Mouse (Mus musculus): ENCODE data around the gene Edc3. TPM values are rescaled to one million over a fixed set of nuclear protein-coding genes. Genes with fewer than 3 reads are reported as not detected.

Gene Edc3
- total and polyA plus RNA-seq, 2 experiments from 2014 or later, result 3.7 to 10.6 TPM

DNA sequence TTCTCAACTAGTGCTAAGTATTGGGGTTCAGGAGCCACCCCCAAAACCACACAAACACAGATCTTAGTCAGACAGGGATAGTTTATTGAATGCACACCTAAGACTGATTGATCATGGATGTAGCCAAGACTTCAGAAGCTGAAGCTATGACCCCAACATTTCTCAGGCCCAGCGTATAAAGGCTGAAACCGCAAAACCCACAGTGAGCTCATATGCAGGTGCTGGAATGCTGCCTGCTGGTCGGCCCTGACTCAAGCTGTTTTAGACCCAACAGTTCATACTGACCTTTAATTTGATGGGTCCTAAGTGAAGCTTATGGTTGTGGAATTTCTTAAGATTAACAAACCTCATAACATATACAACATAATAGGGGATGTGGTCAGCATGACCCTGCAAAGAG, 74.3 kb downstream of the Edc3 start:
- Histone ChIP-seq H3K27ac (ENCODE audit: low read depth) (no peak overlapping the region), H3K9me3 (replicated peaks; ENCODE audit: control insufficient read depth, low read length) (no peaks in the 10 kb centered on the region), H3K36me3 (replicated peaks; ENCODE audit: control insufficient read depth, insufficient read depth, low read length) (no peaks in the 10 kb centered on the region), H3K27me3 (ENCODE audit: control insufficient read depth, insufficient read depth, low read length) (no peaks in the 10 kb centered on the region), H3K9ac (replicated peaks; ENCODE audit: low read depth, low read length) (no peak overlapping the region), H3K4me3 (ENCODE audit: low read depth, low read length) (no peak overlapping the region), H3K4me1 (ENCODE audit: control insufficient read depth, insufficient read depth) (peaks cover 5% of the 10 kb centered on the region; the same call in 1 of the 2 replicates), H3K4me2 (ENCODE audit: low read depth, low read length) (no peak overlapping the region)
- no peak for ATAC-seq (ENCODE audit: insufficient read depth, low read depth)
- 85% methylated on average over 3 of the region's 3 CpGs for WGBS
- TF ChIP-seq EP300 (IDR thresholded peaks at IDR 0.05; ENCODE audit: low read depth) (no peak), CTCF (IDR thresholded peaks at IDR 0.05; ENCODE audit: low read depth) (no peak)
- DNase-seq (ENCODE audit: low spot score), result no peak

DNA sequence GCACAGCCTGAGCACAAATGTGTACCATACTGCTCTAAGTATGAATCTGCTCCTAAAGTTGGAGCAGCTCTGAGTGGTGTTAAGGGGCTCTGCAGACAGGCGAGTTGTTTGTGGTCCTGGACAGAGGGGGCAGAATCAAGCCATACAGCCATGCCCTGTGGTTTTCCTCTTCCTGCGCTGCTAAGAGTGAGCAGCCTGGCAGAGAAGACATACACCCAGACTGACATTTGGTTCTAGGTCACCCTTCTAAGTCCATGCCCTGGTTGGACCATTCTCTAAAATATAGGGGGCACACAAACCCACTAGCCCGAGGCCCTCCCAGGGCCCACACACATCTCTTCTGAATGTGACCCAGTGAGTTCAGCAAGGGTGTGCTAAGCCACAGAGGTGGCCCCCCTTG, 81.4 kb downstream of the Edc3 start:
- TF ChIP-seq CTCF (IDR thresholded peaks at IDR 0.05; ENCODE audit: low read depth), result no peak
- TF ChIP-seq EP300 (IDR thresholded peaks at IDR 0.05; ENCODE audit: low read depth), result no peak
- Histone ChIP-seq H3K4me3 (ENCODE audit: low read depth, low read length) (no peak overlapping the region), H3K4me1 (ENCODE audit: control insufficient read depth, insufficient read depth) (no peaks in the 10 kb centered on the region), H3K9ac (replicated peaks; ENCODE audit: low read depth, low read length) (no peak overlapping the region; the same call in 1 of the 2 replicates), H3K9me3 (replicated peaks; ENCODE audit: control insufficient read depth, low read length) (no peaks in the 10 kb centered on the region), H3K27ac (ENCODE audit: low read depth) (no peak overlapping the region), H3K36me3 (replicated peaks; ENCODE audit: control insufficient read depth, insufficient read depth, low read length) (peaks cover 25% of the 10 kb centered on the region), H3K27me3 (ENCODE audit: control insufficient read depth, insufficient read depth, low read length) (no peaks in the 10 kb centered on the region), H3K4me2 (ENCODE audit: low read depth, low read length) (no peak overlapping the region)
- 74% methylated on average over 3 of the region's 3 CpGs for WGBS
- no peak for ATAC-seq (ENCODE audit: insufficient read depth, low read depth)
- no peak for DNase-seq (ENCODE audit: low spot score)

DNA sequence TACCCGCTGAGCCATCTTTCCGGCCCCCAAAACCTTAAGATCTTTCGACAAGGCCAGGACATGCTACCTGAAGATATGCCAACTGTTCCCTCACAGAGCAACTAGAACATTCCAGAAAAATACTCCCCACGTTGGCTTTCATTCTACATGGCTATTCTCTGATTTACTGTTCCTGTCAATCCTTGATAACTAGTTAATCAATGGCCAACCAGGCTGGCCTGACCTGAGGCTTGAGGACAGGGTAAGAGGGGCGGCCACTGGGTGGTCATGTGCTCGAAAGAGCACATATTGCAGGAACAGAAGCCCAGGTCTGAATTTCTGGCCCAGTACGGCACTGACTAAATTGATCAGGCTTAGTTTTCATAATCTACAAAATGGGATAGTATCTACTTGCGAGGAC, 89.1 kb downstream of the Edc3 start:
- peaks cover 18% of the 10 kb centered on the region for H3K4me1 ChIP-seq (ENCODE audit: control insufficient read depth, insufficient read depth)
- no peak for TF ChIP-seq CTCF (IDR thresholded peaks at IDR 0.05; ENCODE audit: low read depth)
- TF ChIP-seq EP300 (IDR thresholded peaks at IDR 0.05; ENCODE audit: low read depth), result no peak
- WGBS, result 94% methylated on average over 8 of the region's 8 CpGs
- no peak for ATAC-seq (ENCODE audit: insufficient read depth, low read depth)
- no peaks in the 10 kb centered on the region for H3K9me3 ChIP-seq (replicated peaks; ENCODE audit: control insufficient read depth, low read length)
- no peak for DNase-seq (ENCODE audit: low spot score)
- H3K27me3 ChIP-seq (ENCODE audit: control insufficient read depth, insufficient read depth, low read length), result no peaks in the 10 kb centered on the region
- no peak overlapping the region for H3K4me2 ChIP-seq (ENCODE audit: low read depth, low read length)
- peaks cover 45% of the 10 kb centered on the region for H3K36me3 ChIP-seq (replicated peaks; ENCODE audit: control insufficient read depth, insufficient read depth, low read length)
- H3K4me3 ChIP-seq (ENCODE audit: low read depth, low read length), result no peak overlapping the region
- no peak overlapping the region for H3K27ac ChIP-seq (ENCODE audit: low read depth)
- H3K9ac ChIP-seq (replicated peaks; ENCODE audit: low read depth, low read length), result no peak overlapping the region

- no peak overlapping the region; the same call in 1 of the 2 replicates for H3K4me2 ChIP-seq (ENCODE audit: low read depth, low read length)
- peak; percentile 58 for ATAC-seq (ENCODE audit: insufficient read depth, low read depth)
Observed at GRCm38 (mm10) chr9:57798725-57799253, 90.4 kb downstream of the Edc3 start.

GRCm38 (mm10) chr9:57800325-57800975, 92.1 kb downstream of the Edc3 start:
- Histone ChIP-seq H3K27ac (ENCODE audit: low read depth) (no peak overlapping the region), H3K9me3 (replicated peaks; ENCODE audit: control insufficient read depth, low read length) (no peaks in the 10 kb centered on the region), H3K4me1 (ENCODE audit: control insufficient read depth, insufficient read depth) (peaks cover 35% of the 10 kb centered on the region), H3K27me3 (ENCODE audit: control insufficient read depth, insufficient read depth, low read length) (no peaks in the 10 kb centered on the region), H3K9ac (replicated peaks; ENCODE audit: low read depth, low read length) (no peak overlapping the region), H3K4me3 (ENCODE audit: low read depth, low read length) (no peak overlapping the region), H3K4me2 (ENCODE audit: low read depth, low read length) (no peak overlapping the region), H3K36me3 (replicated peaks; ENCODE audit: control insufficient read depth, insufficient read depth, low read length) (peaks cover 25% of the 10 kb centered on the region)
- ATAC-seq (ENCODE audit: insufficient read depth, low read depth) (peak; percentile 42; the same call in 1 of the 2 replicates), DNase-seq (ENCODE audit: low spot score) (no peak)
- 47% methylated on average over 9 of the region's 9 CpGs for WGBS
- TF ChIP-seq EP300 (IDR thresholded peaks at IDR 0.05; ENCODE audit: low read depth) (no peak), CTCF (IDR thresholded peaks at IDR 0.05; ENCODE audit: low read depth) (no peak)

More at GRCm38 (mm10) chr9:57798725-57799253, 90.4 kb downstream of the Edc3 start:
- peak; percentile 54 for DNase-seq (ENCODE audit: low spot score)
- H3K9me3 ChIP-seq (replicated peaks; ENCODE audit: control insufficient read depth, low read length), result no peaks in the 10 kb centered on the region
- 13% methylated on average over 10 of the region's 10 CpGs for WGBS
- H3K4me1 ChIP-seq (ENCODE audit: control insufficient read depth, insufficient read depth), result peaks cover 26% of the 10 kb centered on the region
- TF ChIP-seq CTCF (IDR thresholded peaks at IDR 0.05; ENCODE audit: low read depth), result no peak
- TF ChIP-seq EP300 (IDR thresholded peaks at IDR 0.05; ENCODE audit: low read depth), result peak; percentile 89
- H3K27me3 ChIP-seq (ENCODE audit: control insufficient read depth, insufficient read depth, low read length), result no peaks in the 10 kb centered on the region
- no peak overlapping the region for H3K4me3 ChIP-seq (ENCODE audit: low read depth, low read length)
- H3K9ac ChIP-seq (replicated peaks; ENCODE audit: low read depth, low read length), result no peak overlapping the region
- H3K27ac ChIP-seq (ENCODE audit: low read depth), result no peak overlapping the region
- H3K36me3 ChIP-seq (replicated peaks; ENCODE audit: control insufficient read depth, insufficient read depth, low read length), result peaks cover 35% of the 10 kb centered on the region

Other genes with a start within 250 kb of the Edc3 start
- gene Scamp5, start 240.5 kb upstream of the Edc3 start, total RNA-seq (2014; rRNA removed; ENCODE audit: low replicate concordance), result 16.1 and 19.6 TPM in 2 replicates
- gene Scamp5, start 240.5 kb upstream of the Edc3 start, polyA plus RNA-seq (2015; fragmentation: Nextera tagmentation; extraction: Ambion mirVana), result 7.0 TPM in 2 replicates
- gene Rpp25, start 204.5 kb upstream of the Edc3 start, total RNA-seq (2014; rRNA removed; ENCODE audit: low replicate concordance), result 13.8 and 21.3 TPM in 2 replicates
- 11.3 and 15.0 TPM in 2 replicates for gene Rpp25, start 204.5 kb upstream of the Edc3 start, polyA plus RNA-seq (2015; fragmentation: Nextera tagmentation; extraction: Ambion mirVana)
- 1,146 and 1,154 TPM in 2 replicates for gene Cox5a, start 187.3 kb upstream of the Edc3 start, total RNA-seq (2014; rRNA removed; ENCODE audit: low replicate concordance)
- 4,139 and 4,337 TPM in 2 replicates for gene Cox5a, start 187.3 kb upstream of the Edc3 start, polyA plus RNA-seq (2015; fragmentation: Nextera tagmentation; extraction: Ambion mirVana)
- gene Fam219b, start 171.0 kb upstream of the Edc3 start, total RNA-seq (2014; rRNA removed; ENCODE audit: low replicate concordance), result 4.5 and 9.2 TPM in 2 replicates
- gene Fam219b, start 171.0 kb upstream of the Edc3 start, polyA plus RNA-seq (2015; fragmentation: Nextera tagmentation; extraction: Ambion mirVana), result 8.0 and 8.8 TPM in 2 replicates
- 130 TPM in 2 replicates for gene Mpi, start 155.8 kb upstream of the Edc3 start, total RNA-seq (2014; rRNA removed; ENCODE audit: low replicate concordance)
- gene Mpi, start 155.8 kb upstream of the Edc3 start, polyA plus RNA-seq (2015; fragmentation: Nextera tagmentation; extraction: Ambion mirVana), result 97.7 and 99.1 TPM in 2 replicates
- 42.1 and 91.7 TPM in 2 replicates for gene Scamp2, start 147.6 kb upstream of the Edc3 start, total RNA-seq (2014; rRNA removed; ENCODE audit: low replicate concordance)
- 45.9 and 46.5 TPM in 2 replicates for gene Scamp2, start 147.6 kb upstream of the Edc3 start, polyA plus RNA-seq (2015; fragmentation: Nextera tagmentation; extraction: Ambion mirVana)
- gene Ulk3, start 119.1 kb upstream of the Edc3 start, total RNA-seq (2014; rRNA removed; ENCODE audit: low replicate concordance), result 28.1 and 189 TPM in 2 replicates
- gene Ulk3, start 119.1 kb upstream of the Edc3 start, polyA plus RNA-seq (2015; fragmentation: Nextera tagmentation; extraction: Ambion mirVana), result 6.6 and 8.0 TPM in 2 replicates
- gene Cplx3, start 102.3 kb upstream of the Edc3 start, total RNA-seq (2014; rRNA removed; ENCODE audit: low replicate concordance), result not detected in 2 replicates
- 0.07 TPM in 1 of 2 replicates, not detected in the other for gene Cplx3, start 102.3 kb upstream of the Edc3 start, polyA plus RNA-seq (2015; fragmentation: Nextera tagmentation; extraction: Ambion mirVana)
- gene Lman1l, start 87.8 kb upstream of the Edc3 start, total RNA-seq (2014; rRNA removed; ENCODE audit: low replicate concordance), result 0.15 TPM in 1 of 2 replicates, not detected in the other
- not detected in 2 replicates for gene Lman1l, start 87.8 kb upstream of the Edc3 start, polyA plus RNA-seq (2015; fragmentation: Nextera tagmentation; extraction: Ambion mirVana)
- gene Csk, start 54.9 kb upstream of the Edc3 start, total RNA-seq (2014; rRNA removed; ENCODE audit: low replicate concordance), result 44.6 and 54.2 TPM in 2 replicates
- 10.8 and 13.9 TPM in 2 replicates for gene Csk, start 54.9 kb upstream of the Edc3 start, polyA plus RNA-seq (2015; fragmentation: Nextera tagmentation; extraction: Ambion mirVana)
- not detected in 2 replicates for gene Cyp1a2, start 24.8 kb upstream of the Edc3 start, total RNA-seq (2014; rRNA removed; ENCODE audit: low replicate concordance)
- gene Cyp1a2, start 24.8 kb upstream of the Edc3 start, polyA plus RNA-seq (2015; fragmentation: Nextera tagmentation; extraction: Ambion mirVana), result not detected in 2 replicates
- not detected in 2 replicates for gene Cyp1a1, start 20.6 kb upstream of the Edc3 start, total RNA-seq (2014; rRNA removed; ENCODE audit: low replicate concordance)
- 0.05 TPM in 1 of 2 replicates, not detected in the other for gene Cyp1a1, start 20.6 kb upstream of the Edc3 start, polyA plus RNA-seq (2015; fragmentation: Nextera tagmentation; extraction: Ambion mirVana)
- 27.5 and 40.8 TPM in 2 replicates for gene Clk3, start 57.3 kb downstream of the Edc3 start, total RNA-seq (2014; rRNA removed; ENCODE audit: low replicate concordance)
- gene Clk3, start 57.3 kb downstream of the Edc3 start, polyA plus RNA-seq (2015; fragmentation: Nextera tagmentation; extraction: Ambion mirVana), result 31.9 and 34.8 TPM in 2 replicates
- gene Arid3b, start 128.3 kb downstream of the Edc3 start, total RNA-seq (2014; rRNA removed; ENCODE audit: low replicate concordance), result 7.3 and 11.1 TPM in 2 replicates
- 4.4 and 5.2 TPM in 2 replicates for gene Arid3b, start 128.3 kb downstream of the Edc3 start, polyA plus RNA-seq (2015; fragmentation: Nextera tagmentation; extraction: Ambion mirVana)
- gene Ubl7, start 202.4 kb downstream of the Edc3 start, total RNA-seq (2014; rRNA removed; ENCODE audit: low replicate concordance), result 94.9 and 132 TPM in 2 replicates
- 139 TPM in 2 replicates for gene Ubl7, start 202.4 kb downstream of the Edc3 start, polyA plus RNA-seq (2015; fragmentation: Nextera tagmentation; extraction: Ambion mirVana)
- 12.4 and 16.8 TPM in 2 replicates for gene Sema7a, start 231.6 kb downstream of the Edc3 start, total RNA-seq (2014; rRNA removed; ENCODE audit: low replicate concordance)
- gene Sema7a, start 231.6 kb downstream of the Edc3 start, polyA plus RNA-seq (2015; fragmentation: Nextera tagmentation; extraction: Ambion mirVana), result 0.63 and 1.2 TPM in 2 replicates

All from heart, postnatal 0 days (tissue).